Mouse (Mus musculus): ENCODE measurements at regions not wholly inside any gene's neighbourhood (a gene's known extent, or its start where the extent isn't known, plus 50 kb on each side); places are given as distances from the start of the nearest gene placed in this dataset.

GRCm38 (mm10) chr17:83098679-83099413, 116.2 kb upstream of the Pkdcc start:
- TF ChIP-seq EP300 (IDR thresholded peaks at IDR 0.05; ENCODE audit: low read length) (no peak), MAX (IDR thresholded peaks at IDR 0.05; ENCODE audit: low read length) (no peak), POLR2A (IDR thresholded peaks at IDR 0.05; ENCODE audit: low read depth, low read length) (no peak), E2F4 (IDR thresholded peaks at IDR 0.05; ENCODE audit: insufficient replicate concordance, low read depth, low read length) (no peak), SIN3A (IDR thresholded peaks at IDR 0.05; ENCODE audit: low read length) (no peak), CTCF (conservative IDR thresholded peaks at IDR 0.05 in 1 of 2, IDR thresholded peaks at IDR 0.05 in 1 of 2; ENCODE audit: low read depth in 2 of 2, low read length in 2 of 2) (no peak), ZMIZ1 (IDR thresholded peaks at IDR 0.05; ENCODE audit: low read depth, low read length) (no peak), POLR2AphosphoS2 (IDR thresholded peaks at IDR 0.05; ENCODE audit: low read depth, low read length) (no peak), CHD1 (IDR thresholded peaks at IDR 0.05; ENCODE audit: low read depth, low read length) (no peak), HCFC1 (IDR thresholded peaks at IDR 0.05; ENCODE audit: low read depth, low read length) (no peak)

Data from CH12.LX (cell line).